Mouse (Mus musculus): ENCODE data around the gene Ctf1.

Gene Ctf1

DNA sequence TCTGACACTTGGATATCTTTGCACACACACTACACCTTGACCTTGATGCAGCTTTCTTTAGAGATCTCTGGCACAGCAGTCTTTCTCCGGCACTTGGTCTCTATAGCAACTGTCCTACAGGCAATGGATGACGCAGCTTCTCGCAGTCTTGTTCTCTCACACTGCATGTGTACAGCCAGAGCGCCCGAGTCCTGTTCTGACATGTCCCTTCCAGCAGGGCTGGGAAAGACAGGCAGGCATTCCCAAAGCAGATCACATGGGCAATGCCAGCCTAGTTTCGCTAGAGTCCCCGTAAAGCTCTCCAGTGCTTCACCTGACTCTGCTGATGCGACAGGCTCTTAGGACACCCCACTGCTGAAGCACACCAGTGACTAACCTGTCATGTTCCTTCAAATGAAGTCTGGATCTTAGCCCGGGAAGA lies 37.1 kb upstream of the Ctf1 start:
- no peaks in the 10 kb centered on the region for H3K9me3 ChIP-seq (ENCODE audit: low read length)

DNA sequence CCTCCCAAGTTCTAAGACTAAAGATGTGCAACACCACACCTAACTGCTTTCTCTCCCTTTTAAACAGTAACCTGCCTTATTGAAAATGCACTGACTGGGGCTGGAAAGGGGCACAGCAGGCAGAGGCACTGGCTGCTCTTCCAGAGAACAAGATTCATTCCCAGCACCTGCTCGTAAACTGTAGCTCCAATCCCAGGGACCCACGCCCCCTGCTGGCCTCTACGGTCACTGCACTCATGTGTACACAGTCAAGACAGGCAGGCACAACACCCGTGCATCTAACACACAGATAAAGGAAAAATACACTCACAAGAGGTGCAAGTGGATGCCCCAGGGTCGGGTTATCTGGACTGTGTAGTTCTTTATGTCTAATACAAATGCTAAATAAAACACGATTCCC lies 35.5 kb upstream of the Ctf1 start:
- Histone ChIP-seq H3K27me3 (ENCODE audit: insufficient read depth, low read length) (no peaks in the 10 kb centered on the region), H3K9me3 (ENCODE audit: low read length) (no peaks in the 10 kb centered on the region), H3K36me3 (ENCODE audit: insufficient read depth, low read length) (no peaks in the 10 kb centered on the region), H3K4me3 (replicated peaks; ENCODE audit: low read length) (no peak overlapping the region), H3K4me1 (replicated peaks; ENCODE audit: low read depth, low read length) (peaks cover 44% of the 10 kb centered on the region)
- TF ChIP-seq CTCF (conservative IDR thresholded peaks at IDR 0.05; ENCODE audit: low read length), result peak; percentile 90
- TF ChIP-seq POU5F1 (IDR thresholded peaks at IDR 0.05; ENCODE audit: borderline replicate concordance, low read length), result no peak

More for the DNA sequence above, 37.1 kb upstream of the Ctf1 start:
- Histone ChIP-seq H3K36me3 (ENCODE audit: insufficient read depth, low read length) (no peaks in the 10 kb centered on the region), H3K27me3 (ENCODE audit: insufficient read depth, low read length) (no peaks in the 10 kb centered on the region), H3K4me3 (replicated peaks; ENCODE audit: low read length) (no peak overlapping the region), H3K4me1 (replicated peaks; ENCODE audit: low read depth, low read length) (peaks cover 44% of the 10 kb centered on the region)
- TF ChIP-seq POU5F1 (IDR thresholded peaks at IDR 0.05; ENCODE audit: borderline replicate concordance, low read length) (no peak), CTCF (conservative IDR thresholded peaks at IDR 0.05; ENCODE audit: low read length) (no peak)

DNA sequence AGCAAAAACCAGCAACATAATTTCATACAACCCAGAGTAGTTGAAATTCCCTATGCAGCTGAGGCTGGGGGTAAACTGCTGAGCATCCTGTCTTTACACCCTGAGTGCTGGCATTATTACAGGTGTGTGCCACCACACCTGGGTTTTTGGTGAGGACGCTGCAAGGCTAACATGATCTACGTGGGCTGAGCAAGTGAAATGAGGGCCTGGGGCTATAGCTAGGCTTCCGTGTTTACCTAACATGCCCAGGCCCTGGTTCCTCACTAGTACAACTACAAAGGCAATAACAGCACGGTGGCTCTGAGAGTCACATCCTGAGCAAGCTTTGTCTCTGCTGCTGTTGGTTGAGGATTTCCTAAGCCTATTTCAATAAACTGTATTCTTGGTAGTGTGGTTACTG lies 34.9 kb upstream of the Ctf1 start:
- Histone ChIP-seq H3K27me3 (ENCODE audit: insufficient read depth, low read length) (no peaks in the 10 kb centered on the region), H3K4me1 (replicated peaks; ENCODE audit: low read depth, low read length) (peaks cover 44% of the 10 kb centered on the region), H3K36me3 (ENCODE audit: insufficient read depth, low read length) (no peaks in the 10 kb centered on the region), H3K4me3 (replicated peaks; ENCODE audit: low read length) (no peak overlapping the region), H3K9me3 (ENCODE audit: low read length) (no peaks in the 10 kb centered on the region)
- TF ChIP-seq CTCF (conservative IDR thresholded peaks at IDR 0.05; ENCODE audit: low read length) (no peak), POU5F1 (IDR thresholded peaks at IDR 0.05; ENCODE audit: borderline replicate concordance, low read length) (no peak), NANOG (IDR thresholded peaks at IDR 0.05; ENCODE audit: borderline replicate concordance, low read length) (no peak)

DNA sequence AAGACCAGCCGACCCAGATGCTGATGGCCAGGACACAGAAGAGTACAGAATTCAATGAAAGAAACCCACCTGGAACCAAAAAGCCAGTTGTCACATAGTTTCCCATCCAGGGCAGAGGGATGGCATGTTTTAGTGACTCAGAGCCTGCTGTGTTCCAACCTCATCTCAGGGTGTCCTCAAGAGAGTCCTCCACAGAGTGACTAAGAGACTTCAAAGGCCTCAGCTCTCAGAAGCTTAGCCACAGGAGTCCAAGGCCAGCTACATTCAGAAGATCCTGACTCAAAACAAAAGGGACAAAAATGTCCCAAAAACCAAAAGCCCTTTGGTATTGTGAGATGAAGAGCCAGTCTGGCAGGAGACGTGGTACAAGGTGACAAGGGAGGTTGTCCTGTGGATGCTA lies 33.7 kb upstream of the Ctf1 start:
- no peaks in the 10 kb centered on the region for H3K36me3 ChIP-seq (ENCODE audit: insufficient read depth, low read length)
- peaks cover 44% of the 10 kb centered on the region for H3K4me1 ChIP-seq (replicated peaks; ENCODE audit: low read depth, low read length)
- H3K27me3 ChIP-seq (ENCODE audit: insufficient read depth, low read length), result no peaks in the 10 kb centered on the region
- no peaks in the 10 kb centered on the region for H3K9me3 ChIP-seq (ENCODE audit: low read length)
- TF ChIP-seq NANOG (IDR thresholded peaks at IDR 0.05; ENCODE audit: borderline replicate concordance, low read length), result no peak
- H3K4me3 ChIP-seq (replicated peaks; ENCODE audit: low read length), result no peak overlapping the region

DNA sequence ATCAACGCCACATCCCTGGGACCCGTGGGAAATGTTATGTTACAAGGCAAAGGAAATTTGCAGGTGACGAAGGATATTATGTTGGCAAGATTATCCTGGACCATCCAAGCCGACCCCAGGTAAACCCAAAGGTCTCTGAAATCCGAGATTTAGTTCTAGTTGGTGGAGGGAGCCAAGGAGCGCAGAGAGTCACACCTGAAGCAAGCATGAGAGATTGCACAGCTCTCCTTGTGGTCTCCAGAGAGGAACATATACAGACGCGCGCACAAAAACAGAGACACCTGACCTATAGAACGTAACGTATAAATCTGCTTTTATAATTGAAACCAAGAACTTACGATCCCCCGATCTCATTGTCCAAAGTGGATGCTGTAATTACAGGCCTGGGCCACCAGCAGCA lies 32.0 kb upstream of the Ctf1 start:
- Histone ChIP-seq H3K36me3 (ENCODE audit: insufficient read depth, low read length) (no peaks in the 10 kb centered on the region), H3K4me3 (replicated peaks; ENCODE audit: low read length) (no peak overlapping the region), H3K9me3 (ENCODE audit: low read length) (no peaks in the 10 kb centered on the region), H3K4me1 (replicated peaks; ENCODE audit: low read depth, low read length) (peaks cover 41% of the 10 kb centered on the region), H3K27me3 (ENCODE audit: insufficient read depth, low read length) (no peaks in the 10 kb centered on the region)
- TF ChIP-seq NANOG (IDR thresholded peaks at IDR 0.05; ENCODE audit: borderline replicate concordance, low read length) (no peak), CTCF (conservative IDR thresholded peaks at IDR 0.05; ENCODE audit: low read length) (no peak), POU5F1 (IDR thresholded peaks at IDR 0.05; ENCODE audit: borderline replicate concordance, low read length) (no peak)

DNA sequence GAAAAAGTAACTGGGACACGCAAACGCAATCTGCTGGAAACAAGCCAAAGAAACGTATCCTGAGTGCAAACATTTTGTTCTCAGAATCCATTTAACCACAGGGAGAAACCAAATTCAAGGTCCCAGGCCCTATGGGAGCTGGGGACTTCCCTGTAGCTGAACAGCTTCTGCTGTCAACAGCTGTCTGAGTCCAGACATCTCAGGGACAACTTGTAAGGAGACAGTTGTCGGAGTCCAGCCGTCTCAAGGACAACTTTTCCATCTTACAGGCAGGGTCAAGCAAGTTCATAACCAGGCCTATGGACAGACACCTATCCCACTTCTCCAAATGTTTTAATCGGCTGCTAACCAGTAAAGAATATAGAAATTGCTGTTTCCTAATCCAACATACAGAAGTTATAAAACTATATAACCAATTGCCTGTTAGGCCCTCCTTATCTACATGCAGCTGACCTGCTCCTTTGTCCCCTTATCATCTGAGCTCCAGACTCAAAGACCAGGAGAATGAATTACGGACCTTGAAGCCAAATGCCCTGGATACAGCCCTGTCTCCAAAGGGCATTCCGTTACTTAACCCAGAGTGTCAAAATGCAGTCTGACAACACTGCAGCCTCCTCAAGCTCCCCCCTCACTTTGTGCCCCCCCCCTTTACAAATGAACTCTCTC lies 30.5 kb upstream of the Ctf1 start:
- TF ChIP-seq NANOG (IDR thresholded peaks at IDR 0.05; ENCODE audit: borderline replicate concordance, low read length) (no peak), CTCF (conservative IDR thresholded peaks at IDR 0.05; ENCODE audit: low read length) (no peak), POU5F1 (IDR thresholded peaks at IDR 0.05; ENCODE audit: borderline replicate concordance, low read length) (no peak)

DNA sequence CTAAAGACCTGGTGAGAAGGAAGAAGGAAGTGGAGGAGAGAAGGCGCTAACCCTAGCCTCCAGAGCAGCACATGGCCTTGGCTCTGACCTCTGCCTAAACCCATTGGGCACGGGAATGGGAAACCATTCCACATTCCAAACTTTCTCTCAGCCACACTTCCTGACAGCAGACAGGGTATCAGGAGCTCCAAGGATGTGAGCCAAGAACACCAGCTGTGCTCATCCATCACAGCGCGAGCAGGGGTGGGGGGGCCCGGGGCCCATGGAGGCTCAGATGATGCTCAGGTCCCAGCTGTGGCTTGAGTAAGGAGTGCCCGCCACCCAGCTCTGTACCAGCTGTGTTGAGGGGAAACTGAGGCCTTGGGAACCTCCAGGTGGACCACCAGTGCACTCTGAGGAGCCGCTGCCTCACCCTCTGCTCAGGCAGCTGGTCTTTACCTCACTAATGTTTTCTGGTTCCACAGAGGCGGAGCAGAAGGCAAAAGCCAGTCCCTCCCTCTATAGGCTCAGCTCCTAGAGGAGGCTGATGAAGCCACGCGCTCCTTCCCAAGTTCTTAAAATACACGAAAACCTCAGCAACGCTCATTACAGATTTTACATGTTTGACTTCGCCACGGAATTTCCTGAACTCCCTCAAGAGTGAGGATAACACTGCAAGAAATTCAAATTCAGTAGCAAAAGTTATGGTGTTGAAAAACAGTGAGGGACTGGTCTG lies 27.1 kb upstream of the Ctf1 start:
- Histone ChIP-seq H3K9me3 (ENCODE audit: low read length) (no peaks in the 10 kb centered on the region), H3K27me3 (ENCODE audit: insufficient read depth, low read length) (0 out of 2 replicates have a peak, but pooled peaks cover 4% of the 10 kb centered on the region), H3K4me1 (replicated peaks; ENCODE audit: low read depth, low read length) (peaks cover 38% of the 10 kb centered on the region), H3K36me3 (ENCODE audit: insufficient read depth, low read length) (no peaks in the 10 kb centered on the region), H3K4me3 (replicated peaks; ENCODE audit: low read length) (peak overlapping the region; percentile 8; the same call in 1 of the 2 replicates)
- TF ChIP-seq NANOG (IDR thresholded peaks at IDR 0.05; ENCODE audit: borderline replicate concordance, low read length) (no peak), CTCF (conservative IDR thresholded peaks at IDR 0.05; ENCODE audit: low read length) (no peak), POU5F1 (IDR thresholded peaks at IDR 0.05; ENCODE audit: borderline replicate concordance, low read length) (no peak)

More for the DNA sequence above, 30.5 kb upstream of the Ctf1 start:
- Histone ChIP-seq H3K9me3 (ENCODE audit: low read length) (no peaks in the 10 kb centered on the region), H3K4me1 (replicated peaks; ENCODE audit: low read depth, low read length) (peaks cover 41% of the 10 kb centered on the region), H3K27me3 (ENCODE audit: insufficient read depth, low read length) (no peaks in the 10 kb centered on the region), H3K4me3 (replicated peaks; ENCODE audit: low read length) (no peak overlapping the region), H3K36me3 (ENCODE audit: insufficient read depth, low read length) (no peaks in the 10 kb centered on the region)

DNA sequence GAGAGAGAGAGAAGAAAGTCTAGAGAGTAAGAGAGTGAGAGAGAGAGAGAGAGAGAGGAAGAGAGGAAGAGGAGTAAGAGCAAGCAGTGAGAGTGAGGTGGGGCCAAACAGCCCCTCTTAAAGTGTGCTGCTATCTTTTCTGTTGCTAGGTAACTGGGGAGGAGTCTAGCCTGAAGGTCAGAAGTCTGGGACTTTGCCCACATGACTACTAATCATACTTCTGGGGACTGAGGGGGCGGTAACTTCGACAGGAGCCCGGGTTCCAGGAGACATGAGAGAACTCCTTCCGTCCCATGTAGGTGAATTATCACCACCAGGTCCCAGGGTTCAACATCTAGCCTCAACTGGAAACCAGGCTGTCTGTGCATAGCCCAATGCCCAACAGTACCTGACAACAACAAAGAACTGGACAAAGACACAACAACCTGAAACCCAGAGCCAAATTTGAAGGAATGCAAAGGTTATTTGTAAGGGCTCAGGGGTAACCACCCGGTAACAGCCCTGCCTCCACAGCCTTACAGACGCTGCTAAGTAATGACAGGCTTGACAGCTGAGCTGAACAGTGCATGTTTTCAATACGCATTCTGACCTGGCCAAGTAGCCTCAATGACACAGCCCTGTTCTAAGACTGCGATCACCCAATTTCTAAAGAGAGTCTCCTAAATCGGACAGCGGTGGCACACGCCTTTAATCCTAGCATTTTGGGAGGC lies 25.6 kb upstream of the Ctf1 start:
- H3K4me1 ChIP-seq (replicated peaks; ENCODE audit: low read depth, low read length), result peaks cover 47% of the 10 kb centered on the region
- no peak overlapping the region for H3K4me3 ChIP-seq (replicated peaks; ENCODE audit: low read length)
- no peaks in the 10 kb centered on the region for H3K36me3 ChIP-seq (ENCODE audit: insufficient read depth, low read length)
- H3K27me3 ChIP-seq (ENCODE audit: insufficient read depth, low read length), result 0 out of 2 replicates have a peak, but pooled peaks cover 4% of the 10 kb centered on the region
- no peaks in the 10 kb centered on the region for H3K9me3 ChIP-seq (ENCODE audit: low read length)
- no peak for TF ChIP-seq POU5F1 (IDR thresholded peaks at IDR 0.05; ENCODE audit: borderline replicate concordance, low read length)

All from E14TG2a.4 (cell line).